Mouse (Mus musculus) hindbrain, embryonic 14.5 days (tissue): ENCODE measurements at regions not wholly inside any gene's neighbourhood (a gene's known extent, or its start where the extent isn't known, plus 50 kb on each side); places are given as distances from the start of the nearest gene placed in this dataset.
A peak's percentile ranks its signal among the peaks of the same experiment; 100 is the strongest.

Experiments
- ATAC-seq: fragments of 200-750 bp; cut with Nextera tagmentation; 2 replicates; pipeline ENCODE4 v1.8.0; 2017; ENCODE audit warnings: moderate number of reproducible peaks, mild to moderate bottlenecking, moderate TSS enrichment, moderate library complexity; ENCODE audit not compliant: low FRiP score
- DNase-seq: peaks from one replicate; pipeline ENCODE4 v3.0.0-alpha.2; 2015; ENCODE audit warnings: low spot score
- H3K27ac ChIP-seq: fragments of 300-500 bp; sonication (generic); 2 replicates; pipeline ENCODE4 v1.5.1; 2014; ENCODE audit warnings: mild to moderate bottlenecking, moderate library complexity
- H3K27me3 ChIP-seq: fragments of 300-500 bp; sonication (generic); 2 replicates; pipeline ENCODE4 v1.6.1; 2014; ENCODE audit warnings: mild to moderate bottlenecking, low read length, mixed read lengths; ENCODE audit not compliant: control insufficient read depth, insufficient read depth
- H3K36me3 ChIP-seq: fragments of 300-500 bp; sonication (generic); replicated peaks from 2 replicates; pipeline ENCODE4 v1.6.1; 2014; ENCODE audit not compliant: control insufficient read depth, insufficient read depth
- H3K4me1 ChIP-seq: fragments of 300-500 bp; sonication (generic); replicated peaks from 2 replicates; pipeline ENCODE4 v1.6.1; 2014; ENCODE audit warnings: antibody characterized with exemption, low read length, mixed read lengths; ENCODE audit not compliant: control insufficient read depth, insufficient read depth
- H3K4me2 ChIP-seq: fragments of 300-500 bp; sonication (generic); replicated peaks from 2 replicates; pipeline ENCODE4 v1.6.1; 2014; ENCODE audit warnings: mild to moderate bottlenecking, moderate library complexity
- H3K4me3 ChIP-seq: fragments of 300-500 bp; sonication (generic); replicated peaks from 2 replicates; pipeline ENCODE4 v1.5.1; 2014; ENCODE audit warnings: mild to moderate bottlenecking, low read length
- H3K9ac ChIP-seq: fragments of 300-500 bp; sonication (generic); 2 replicates; pipeline ENCODE4 v1.6.1; 2014
- H3K9me3 ChIP-seq: fragments of 300-500 bp; sonication (generic); 2 replicates; pipeline ENCODE4 v1.6.1; 2016; ENCODE audit warnings: low read length; ENCODE audit not compliant: control insufficient read depth
- WGBS: fragments of 180-500 bp; shearing (Covaris S2); extraction: QIAGEN DNeasy Blood & Tissue Kit; methylation state at CpG from one replicate; pipeline ENCODE4 v1.1.7; 2014; 5-methylcytosine and 5-hydroxymethylcytosine counted together

DNA sequence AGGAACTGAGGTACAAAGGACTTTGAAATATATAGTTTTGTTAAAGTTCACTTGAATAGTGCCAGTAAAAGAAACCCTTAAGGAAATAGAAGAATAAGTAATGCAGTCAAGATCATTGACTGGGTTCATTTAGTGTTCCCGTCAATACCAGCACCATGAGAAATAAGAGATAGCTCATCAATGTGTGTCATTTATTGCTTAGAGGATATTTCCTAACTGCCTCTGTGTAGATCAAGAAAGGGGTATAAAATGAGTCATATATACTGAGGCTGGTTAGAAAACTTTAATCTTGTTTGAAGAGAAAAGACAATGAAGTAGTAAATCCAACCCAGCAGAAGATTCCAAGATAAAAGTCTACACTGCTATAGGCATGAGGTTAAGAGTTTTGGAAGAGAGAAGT, 1119.3 kb upstream of the Ddx18 start:
- H3K4me1 ChIP-seq, result no peaks in the 10 kb centered on the region
- H3K27me3 ChIP-seq, result no peaks in the 10 kb centered on the region
- DNase-seq, result no peak
- no peak overlapping the region for H3K4me3 ChIP-seq
- H3K36me3 ChIP-seq, result no peaks in the 10 kb centered on the region
- H3K9ac ChIP-seq, result no peak overlapping the region
- H3K4me2 ChIP-seq, result no peak overlapping the region
- H3K9me3 ChIP-seq, result no peaks in the 10 kb centered on the region
- ATAC-seq, result no peak
- 95% methylated on average over 1 of the region's 1 CpGs for WGBS
- H3K27ac ChIP-seq, result no peak overlapping the region

DNA sequence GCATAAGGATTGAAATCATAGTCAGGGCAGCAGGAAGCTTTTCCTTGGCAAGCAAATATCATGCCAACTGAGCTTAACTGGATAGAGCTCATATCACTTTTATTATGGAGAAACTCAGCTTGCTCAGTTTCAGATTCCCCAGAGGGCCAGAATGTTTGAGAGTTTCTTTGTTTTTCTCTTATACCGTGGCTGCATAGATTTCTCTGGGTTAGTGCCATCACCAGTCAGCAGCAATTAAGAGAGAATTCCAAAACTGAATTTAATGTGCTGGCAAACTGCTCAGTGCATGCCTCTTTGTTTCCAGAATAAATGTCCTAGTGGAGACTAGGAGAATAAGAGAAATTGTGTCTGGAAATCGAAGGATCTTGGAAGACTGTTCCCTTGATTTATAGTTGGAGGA, 1100.3 kb upstream of the Ddx18 start:
- Histone ChIP-seq H3K9ac (no peak overlapping the region), H3K27ac (no peak overlapping the region), H3K4me3 (no peak overlapping the region), H3K36me3 (no peaks in the 10 kb centered on the region), H3K4me2 (no peak overlapping the region), H3K4me1 (0 out of 2 replicates have a peak, but pooled peaks cover 3% of the 10 kb centered on the region), H3K9me3 (no peaks in the 10 kb centered on the region), H3K27me3 (no peaks in the 10 kb centered on the region)
- ATAC-seq (no peak), DNase-seq (no peak)
- WGBS, result 63% methylated on average over 2 of the region's 2 CpGs

DNA sequence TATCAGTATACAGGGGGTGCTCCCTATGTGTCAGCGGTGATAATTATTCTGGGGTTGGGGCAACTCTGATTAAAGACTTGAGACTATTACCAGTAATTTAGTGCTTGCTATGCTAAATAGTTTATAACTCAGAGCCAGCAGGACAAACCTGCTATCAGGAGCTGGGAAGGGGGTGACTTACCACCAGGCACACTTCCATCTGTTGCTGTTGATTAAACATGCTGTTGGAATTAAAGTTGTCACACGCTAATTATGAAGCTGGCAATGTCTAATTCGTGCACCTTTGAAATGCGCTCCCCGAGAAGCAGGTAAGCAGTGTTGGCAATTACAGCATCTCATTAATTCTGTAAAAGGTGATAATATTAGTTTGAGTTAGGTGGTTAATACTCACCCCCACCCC, 1099.8 kb upstream of the Ddx18 start:
- Histone ChIP-seq H3K4me3 (no peak overlapping the region), H3K4me2 (no peak overlapping the region), H3K36me3 (no peaks in the 10 kb centered on the region), H3K9me3 (no peaks in the 10 kb centered on the region), H3K4me1 (0 out of 2 replicates have a peak, but pooled peaks cover 3% of the 10 kb centered on the region), H3K9ac (no peak overlapping the region), H3K27ac (no peak overlapping the region), H3K27me3 (no peaks in the 10 kb centered on the region)
- peak; percentile 42 for DNase-seq
- ATAC-seq, result no peak
- 56% methylated on average over 5 of the region's 5 CpGs for WGBS
